Mouse (Mus musculus) heart, postnatal 25 days (tissue): ENCODE measurements around the gene Lysmd4. TPM values are rescaled to one million over a fixed set of nuclear protein-coding genes. Genes with fewer than 3 reads are reported as not detected.
"Not testable (repeated sequence)": the region's sequence is repeated elsewhere in the genome, so short reads cannot be mapped to it uniquely, and the experiment has no call there.

Source experiments
- DNase-seq: peaks from one replicate; pipeline ENCODE4 v3.0.0; 2022; ENCODE audit warnings: low spot score
- intact Hi-C: fragments of 180-260 bp; cut with DNase I; formaldehyde crosslinking; loops from one replicate; pipeline ENCODE4 v1.15.1; 2025
- total RNA-seq, 2 experiments: library from RNA; stranded (reverse); gene quantifications; 2 replicates each; pipeline ENCODE4 v1.2.3; 2021

Lysmd4 gene
- total RNA-seq, 2 experiments from 2014 or later, result 16.9 to 21.7 TPM

GRCm38 (mm10) chr7:67228891-67229602, 6.7 kb downstream of the Lysmd4 start:
- DNase-seq, result no peak
- intact Hi-C loops, result loop anchor here (10.0 kb wide), 1 partner anchor 526 kb away; the partner anchor contains the start of gene Synm

DNA sequence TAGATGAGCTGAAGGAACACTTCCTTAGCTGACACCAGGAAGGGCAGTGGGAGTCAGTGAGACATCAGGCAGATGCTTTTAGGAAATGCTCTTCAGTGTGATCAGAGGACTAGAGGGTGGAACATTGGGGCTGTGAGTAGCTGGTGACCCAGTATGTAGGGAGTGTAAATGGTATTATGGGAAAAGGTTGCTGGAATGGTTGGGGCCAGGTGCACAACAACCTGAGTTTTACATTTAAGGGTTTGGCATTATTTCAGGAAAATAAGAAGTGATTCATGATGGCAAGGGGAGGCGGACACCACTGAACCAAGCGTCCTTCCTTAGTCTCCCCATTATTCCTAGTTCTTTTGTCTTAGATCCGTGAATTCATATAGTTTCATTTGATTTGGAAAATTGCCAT, 7.4 kb downstream of the Lysmd4 start:
- no peak for DNase-seq
- intact Hi-C loops, result loop anchor here (10.0 kb wide), 1 partner anchor 525 kb away; the partner anchor contains the start of gene Synm

- peak; percentile 53 for DNase-seq
- intact Hi-C loops, result no loop called here
Observed at GRCm38 (mm10) chr7:67230221-67230620, 7.9 kb downstream of the Lysmd4 start.

- DNase-seq, result no peak
- intact Hi-C loops, result no loop called here
Observed at GRCm38 (mm10) chr7:67230640-67231140, 8.3 kb downstream of the Lysmd4 start.

- intact Hi-C loops, result no loop called here
- no peak for DNase-seq
Observed at GRCm38 (mm10) chr7:67232504-67232903, 10.2 kb downstream of the Lysmd4 start.

- DNase-seq, result peak; percentile 49
- intact Hi-C loops, result loop anchor here (5.0 kb wide), 1 partner anchor 38 kb away; no protein-coding TSS in a partner anchor
Observed at GRCm38 (mm10) chr7:67234797-67235196, 12.5 kb downstream of the Lysmd4 start.

DNA sequence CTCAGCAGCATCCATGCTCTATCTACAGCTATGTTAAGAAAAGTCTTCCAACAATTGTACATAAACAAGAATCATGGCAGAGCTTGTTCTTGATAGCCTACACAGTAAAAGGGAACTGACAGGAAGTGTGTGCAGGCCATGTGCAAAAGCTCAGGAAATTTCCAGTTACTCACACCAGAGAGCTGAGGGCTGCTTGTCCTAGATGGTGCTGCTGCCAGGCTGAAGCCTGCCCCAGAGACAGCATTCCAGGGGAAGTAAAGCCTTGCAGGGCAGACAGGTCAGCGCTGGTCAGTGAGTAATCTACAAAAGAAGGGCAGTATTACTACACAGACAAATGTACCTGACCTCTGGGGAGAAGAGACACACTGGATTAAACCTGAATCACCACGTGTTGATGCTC, 14.0 kb downstream of the Lysmd4 start:
- no peak for DNase-seq
- intact Hi-C loops, result loop anchor here (5.0 kb wide), 1 partner anchor 36 kb away; no protein-coding TSS in a partner anchor

DNA sequence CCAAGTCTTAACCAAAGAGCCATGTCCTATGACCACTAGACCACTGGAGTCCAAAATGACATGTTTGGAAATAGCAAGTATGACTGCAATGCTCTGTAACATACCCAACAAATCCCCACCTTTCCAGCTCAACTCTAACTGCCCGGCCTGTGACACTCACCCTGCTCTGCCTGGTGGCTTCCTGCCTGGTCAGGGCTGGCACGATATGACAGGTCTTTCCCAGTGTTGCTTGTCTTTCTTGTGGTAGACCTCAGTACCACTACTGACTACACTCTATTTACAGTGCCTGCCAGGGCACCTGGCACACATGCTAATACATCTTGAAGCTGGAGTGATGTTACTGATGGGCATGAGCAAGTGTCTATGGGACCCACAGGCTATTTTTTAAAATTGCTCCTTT, 15.4 kb downstream of the Lysmd4 start:
- intact Hi-C loops, result loop anchor here (5.0 kb wide), 1 partner anchor 35 kb away; no protein-coding TSS in a partner anchor
- DNase-seq, result no peak

DNA sequence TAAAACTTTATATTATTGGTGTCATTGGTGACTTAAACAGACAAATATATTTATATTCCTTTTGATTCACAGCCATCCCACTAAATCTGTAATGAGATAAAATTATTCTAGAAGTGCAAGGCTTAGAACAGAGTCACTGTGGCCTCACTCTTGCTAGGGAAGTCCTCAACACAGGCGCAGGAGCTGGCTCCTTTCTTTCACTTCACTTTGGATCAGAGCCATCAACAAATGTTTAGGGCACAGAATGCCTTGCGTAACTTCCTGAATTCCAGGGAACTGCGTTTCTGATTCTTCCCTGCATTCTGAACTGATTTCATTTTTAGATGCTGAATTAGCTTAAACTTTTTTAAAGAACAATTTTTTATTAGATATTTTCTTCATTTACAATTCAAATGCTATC, 19.6 kb downstream of the Lysmd4 start:
- DNase-seq, result no peak
- intact Hi-C loops, result loop anchor here (5.0 kb wide), 2 partner anchors 220 to 280 kb away; no protein-coding TSS in a partner anchor

DNA sequence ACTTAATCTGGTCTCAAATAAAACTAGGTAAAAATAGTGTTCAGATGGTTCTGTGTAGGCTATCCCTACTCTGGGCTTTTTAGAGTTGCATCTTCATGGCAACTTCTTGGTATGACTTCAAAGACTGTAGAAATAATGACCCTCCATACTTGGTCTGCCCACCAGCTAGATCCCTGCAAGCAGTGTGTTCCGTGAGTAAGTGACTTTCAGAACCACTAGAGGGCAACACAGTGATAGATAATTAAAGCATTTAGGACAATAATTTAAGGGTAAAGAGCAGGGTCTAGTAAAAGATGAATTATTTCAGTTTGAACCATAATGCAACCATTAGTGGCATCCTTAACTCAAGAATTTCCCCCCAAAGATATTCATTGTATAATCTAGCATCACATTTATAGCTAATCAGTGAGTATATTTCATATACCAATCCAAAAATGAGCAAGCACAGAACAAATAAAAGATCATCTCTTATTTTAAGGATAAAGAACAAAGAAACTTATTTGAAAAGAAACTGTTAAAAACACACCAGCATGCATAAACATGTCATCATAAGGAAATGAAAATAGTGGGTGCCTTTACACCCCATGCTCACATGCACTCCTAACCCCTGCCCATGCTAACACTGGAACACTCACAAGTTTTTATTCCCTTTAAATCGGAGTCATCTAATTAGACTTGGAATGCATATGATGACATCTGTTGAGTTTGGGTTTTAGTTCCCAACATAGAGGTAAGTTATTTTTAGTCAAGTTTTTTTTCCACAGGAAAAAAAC, 21.0 kb downstream of the Lysmd4 start:
- intact Hi-C loops, result loop anchor here (1.0 to 5.0 kb wide), 3 partner anchors 219 to 385 kb away; no protein-coding TSS in a partner anchor
- no peak for DNase-seq

GRCm38 (mm10) chr7:67243894-67244282, 21.5 kb downstream of the Lysmd4 start:
- no peak for DNase-seq
- intact Hi-C loops, result loop anchor here (1.0 to 5.0 kb wide), 4 partner anchors 218 to 384 kb away; no protein-coding TSS in a partner anchor

DNA sequence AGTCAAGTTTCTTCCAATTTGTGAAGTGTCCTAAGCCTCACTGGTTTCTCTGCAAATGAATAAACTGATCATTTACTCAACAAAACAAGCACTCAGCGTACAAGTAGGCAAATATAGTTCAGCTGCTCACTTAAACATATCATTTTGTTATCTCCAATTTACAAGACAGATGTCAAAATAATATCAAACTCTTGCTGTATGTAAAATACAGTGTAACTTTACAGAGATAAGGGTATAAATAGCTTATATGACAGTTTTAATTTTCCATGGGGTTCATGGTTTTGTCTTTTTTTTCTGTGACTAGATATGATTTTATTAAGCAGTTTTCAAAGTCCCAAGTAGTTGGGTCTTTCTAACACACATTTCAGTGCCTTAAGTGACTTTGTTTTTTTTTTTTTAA, 22.9 kb downstream of the Lysmd4 start:
- no peak for DNase-seq
- intact Hi-C loops, result loop anchor here (2.0 to 5.0 kb wide), 2 partner anchors 122 to 304 kb away; no protein-coding TSS in a partner anchor

- intact Hi-C loops, result loop anchor here (5.0 kb wide), 1 partner anchor 121 kb away; no protein-coding TSS in a partner anchor
- no peak for DNase-seq
Observed at GRCm38 (mm10) chr7:67246067-67246466, 23.7 kb downstream of the Lysmd4 start.

DNA sequence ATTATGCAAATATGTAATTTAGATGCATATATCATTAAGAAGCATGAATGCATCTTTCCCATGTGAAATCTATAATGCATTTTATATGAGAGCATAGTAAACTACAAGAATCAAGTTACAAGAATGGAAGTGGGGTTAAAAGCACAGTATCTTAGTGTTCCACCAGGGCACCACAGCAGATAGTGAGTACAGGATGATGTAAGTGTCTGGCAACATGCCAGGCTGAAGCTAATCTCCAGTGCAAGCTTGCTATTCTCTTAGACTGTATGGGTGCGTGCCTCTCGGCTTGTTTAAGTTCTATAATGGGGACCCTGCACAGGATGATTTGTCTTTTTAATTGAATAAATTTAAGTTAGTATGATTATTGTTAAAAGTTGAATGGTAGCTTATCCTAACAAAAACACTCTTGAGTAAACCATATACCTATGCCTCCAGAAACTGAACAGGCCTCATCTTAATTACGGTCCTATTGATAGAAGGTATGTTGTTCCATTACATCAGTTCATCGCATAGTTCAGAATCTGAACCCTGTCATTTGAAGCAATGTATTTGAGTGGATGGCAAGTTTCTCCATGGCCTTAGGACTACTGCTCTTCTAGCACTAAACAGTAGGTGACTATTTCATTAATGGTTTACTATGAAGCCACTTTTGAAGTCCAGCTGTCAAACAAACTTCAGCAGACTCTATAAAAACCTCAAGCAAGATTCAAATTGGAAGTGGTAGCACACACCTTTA, 37.7 kb downstream of the Lysmd4 start:
- intact Hi-C loops, result no loop called here

GRCm38 (mm10) chr7:67270447-67270846, 48.1 kb downstream of the Lysmd4 start:
- intact Hi-C loops, result loop anchor here (5.0 kb wide), 1 partner anchor 33 kb away; no protein-coding TSS in a partner anchor

More for the DNA sequence above, 37.7 kb downstream of the Lysmd4 start:
- DNase-seq, result peak; percentile 39

DNA sequence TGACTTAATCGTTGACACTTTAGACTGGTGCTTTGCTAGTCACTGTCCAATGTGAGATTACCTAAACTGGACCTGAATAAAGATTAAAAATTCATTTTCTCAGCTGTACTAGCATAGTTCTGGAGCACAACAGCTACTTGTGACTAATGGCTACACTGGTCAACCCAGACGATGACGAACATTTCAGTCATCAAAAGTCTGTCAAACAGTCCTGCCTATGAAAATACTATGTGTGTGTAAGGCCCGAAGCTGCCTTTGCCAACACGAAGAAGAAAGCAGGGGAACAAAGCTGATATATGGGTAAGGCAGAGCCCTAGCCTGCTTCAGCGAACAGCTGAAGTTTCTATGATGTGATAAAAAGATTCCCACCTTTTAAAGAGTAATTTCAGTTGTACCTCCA, 61.2 kb downstream of the Lysmd4 start:
- intact Hi-C loops, result no loop called here
- no peak for DNase-seq

More at GRCm38 (mm10) chr7:67270447-67270846, 48.1 kb downstream of the Lysmd4 start:
- DNase-seq, result not testable (repeated sequence)

DNA sequence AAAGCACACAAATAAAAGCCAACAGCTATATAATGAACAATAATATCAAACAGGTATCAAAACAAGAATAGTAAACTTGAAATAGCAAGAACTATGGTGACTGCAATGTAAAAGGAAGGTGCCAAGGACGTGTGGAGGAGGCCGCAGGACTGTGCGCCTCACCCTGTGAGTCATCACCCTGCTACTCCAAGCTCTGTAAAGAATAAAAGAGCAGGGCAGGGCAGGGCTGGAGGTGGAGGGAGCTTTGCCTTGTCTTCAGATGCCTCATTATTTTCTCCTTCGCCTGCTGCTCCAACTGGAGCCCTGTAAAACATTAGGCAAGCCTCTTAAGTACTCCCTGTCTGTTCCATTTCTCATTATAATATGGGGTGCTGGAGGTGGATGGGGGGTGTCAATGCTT, 65.1 kb downstream of the Lysmd4 start:
- no peak for DNase-seq
- intact Hi-C loops, result no loop called here

GRCm38 (mm10) chr7:67291356-67291755, 69.0 kb downstream of the Lysmd4 start:
- DNase-seq, result no peak
- intact Hi-C loops, result no loop called here

- no peak for DNase-seq
- intact Hi-C loops, result no loop called here
Observed at GRCm38 (mm10) chr7:67296419-67296818, 74.1 kb downstream of the Lysmd4 start.
